Mouse (Mus musculus) adipocyte (in vitro differentiated cells): ENCODE data around the gene Nav1.

Source experiments
- DNase-seq: peaks from one replicate; pipeline ENCODE4 v3.0.0-alpha.2; 2016; ENCODE audit warnings: low spot score

Gene Nav1

DNA sequence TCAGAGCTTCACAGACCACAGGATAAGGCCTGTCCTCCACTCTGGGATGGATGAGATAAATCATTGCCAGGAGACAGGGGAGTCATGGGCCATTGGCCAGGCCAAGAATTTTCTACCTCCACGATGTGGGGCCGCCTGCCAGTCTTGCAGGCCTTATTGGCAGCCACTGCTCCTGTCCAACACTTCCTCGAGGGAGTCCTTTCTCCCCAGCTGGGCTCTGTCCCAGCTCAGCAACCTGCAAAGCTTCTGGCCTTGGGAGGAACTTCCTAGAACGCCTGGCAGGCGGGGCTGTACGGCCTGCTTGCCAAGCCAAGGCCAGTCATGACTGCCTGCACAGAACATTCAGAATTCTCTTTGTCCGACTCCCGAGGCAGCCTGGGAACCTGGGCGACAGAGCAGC lies 58.3 kb downstream of the Nav1 start:
- peak; percentile 92 for DNase-seq

DNA sequence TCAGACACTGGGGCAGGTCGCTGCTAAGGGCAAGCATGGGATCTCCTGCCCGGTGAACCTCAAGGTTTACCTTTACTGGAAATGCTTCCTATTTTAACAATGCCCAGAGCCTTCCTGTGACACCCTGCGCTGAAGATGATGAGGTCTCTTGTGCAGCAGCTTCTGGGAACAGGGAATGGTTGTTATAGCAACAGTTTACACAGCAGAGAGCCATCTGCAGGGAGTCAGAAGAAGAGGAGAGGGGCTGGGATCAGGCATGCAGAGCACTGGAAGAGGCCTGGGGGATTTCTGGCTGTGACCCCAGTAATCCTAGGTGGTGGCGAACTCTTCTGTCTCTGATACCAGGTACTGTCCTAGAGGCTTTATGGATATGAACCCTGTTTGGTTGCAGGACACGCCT lies 61.0 kb downstream of the Nav1 start:
- no peak for DNase-seq

DNA sequence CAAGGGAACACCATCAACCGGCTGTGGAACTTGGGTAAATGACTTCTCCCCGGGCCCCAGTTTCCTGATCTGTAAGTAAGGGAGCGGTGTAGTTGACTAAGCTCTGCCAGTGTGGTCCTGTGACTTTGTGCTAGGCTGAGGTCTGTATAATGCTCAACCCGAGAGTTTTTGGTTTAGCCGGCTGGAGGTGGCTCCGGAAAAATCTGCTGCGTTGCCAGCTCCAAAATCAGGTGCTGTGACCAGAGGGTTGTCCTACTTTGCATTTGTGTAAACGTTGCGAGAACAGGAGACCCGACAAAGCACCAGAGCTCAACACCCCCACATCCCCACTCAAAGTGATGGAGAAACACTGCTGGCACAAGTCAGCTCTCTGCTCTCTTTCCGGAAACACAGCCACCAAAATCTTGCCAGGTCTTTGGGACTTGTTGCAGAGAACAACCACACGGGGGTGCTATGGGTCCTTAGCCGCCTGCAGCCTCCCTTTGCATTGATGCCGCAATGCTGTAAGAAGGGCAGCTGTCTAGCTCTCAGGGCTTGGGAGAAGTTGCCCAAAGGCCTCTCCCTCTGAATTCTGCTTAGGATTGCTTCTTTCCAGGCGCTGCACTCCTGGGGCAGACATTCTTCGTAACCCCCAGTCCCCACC lies 62.5 kb downstream of the Nav1 start:
- peak; percentile 95 for DNase-seq

DNA sequence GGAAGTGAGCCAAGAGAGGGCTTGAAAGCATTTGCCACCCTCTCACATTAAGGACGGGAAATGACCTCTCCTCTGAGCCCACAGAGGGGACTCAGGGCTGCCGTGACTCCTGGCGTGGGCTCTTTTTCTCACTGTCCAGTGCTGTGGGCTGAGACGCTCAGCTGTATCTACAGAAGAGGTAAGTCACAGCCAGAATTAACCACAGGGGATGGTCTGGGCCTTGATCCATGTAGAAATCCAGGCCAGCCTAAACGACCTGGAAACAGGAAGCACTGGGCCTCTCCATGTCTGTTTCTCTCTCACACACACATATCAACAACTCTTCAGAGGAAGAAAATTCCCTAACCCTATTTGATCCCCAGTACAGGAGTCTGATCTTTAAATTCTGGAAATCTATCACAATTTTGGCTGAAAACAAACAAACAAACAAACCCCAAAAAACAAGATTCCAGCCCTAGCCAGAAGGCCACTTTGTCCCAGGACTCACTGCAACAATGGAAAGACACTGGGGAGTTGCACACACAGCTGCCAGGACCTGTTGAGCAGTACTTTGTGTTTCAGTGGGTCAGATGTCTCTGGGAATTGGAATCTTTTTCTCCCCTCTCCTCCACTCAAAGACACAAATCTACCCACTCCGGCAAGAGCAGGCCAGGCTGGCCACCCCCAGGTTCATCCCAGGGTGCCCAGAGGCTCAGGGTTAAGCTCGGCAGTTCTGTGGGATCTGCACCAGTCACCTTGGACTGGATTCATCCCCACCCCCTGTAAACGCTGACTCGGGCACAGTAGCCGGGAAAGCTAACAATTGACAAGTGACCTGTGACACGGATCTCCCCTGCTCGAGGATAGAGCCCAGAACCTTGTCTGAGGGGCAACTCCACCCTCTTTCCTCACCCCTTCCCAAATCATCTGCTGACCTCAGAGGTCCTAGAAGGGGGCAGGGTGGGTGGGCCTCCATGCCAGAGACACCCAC lies 64.0 kb downstream of the Nav1 start:
- DNase-seq, result peak; percentile 92

DNA sequence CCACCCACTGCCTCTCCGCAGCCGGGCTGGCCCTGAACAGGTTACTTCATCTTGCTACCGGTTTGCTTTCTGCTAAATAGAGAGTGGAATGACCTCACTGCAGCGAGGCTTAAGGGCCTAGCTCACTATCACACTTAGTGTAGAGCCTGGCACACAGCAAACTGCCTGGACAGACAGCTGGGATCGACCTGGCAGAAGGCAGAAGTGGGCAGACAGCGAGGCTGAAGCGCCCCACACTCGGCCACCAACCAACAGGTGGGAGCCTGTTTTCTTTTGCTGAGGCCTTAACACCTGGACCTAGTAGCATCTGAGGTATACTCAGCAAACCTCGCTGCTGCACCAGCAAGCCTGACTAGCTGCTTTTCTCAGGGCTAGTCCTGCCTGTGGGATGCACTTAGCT lies 65.0 kb downstream of the Nav1 start:
- DNase-seq, result no peak

DNA sequence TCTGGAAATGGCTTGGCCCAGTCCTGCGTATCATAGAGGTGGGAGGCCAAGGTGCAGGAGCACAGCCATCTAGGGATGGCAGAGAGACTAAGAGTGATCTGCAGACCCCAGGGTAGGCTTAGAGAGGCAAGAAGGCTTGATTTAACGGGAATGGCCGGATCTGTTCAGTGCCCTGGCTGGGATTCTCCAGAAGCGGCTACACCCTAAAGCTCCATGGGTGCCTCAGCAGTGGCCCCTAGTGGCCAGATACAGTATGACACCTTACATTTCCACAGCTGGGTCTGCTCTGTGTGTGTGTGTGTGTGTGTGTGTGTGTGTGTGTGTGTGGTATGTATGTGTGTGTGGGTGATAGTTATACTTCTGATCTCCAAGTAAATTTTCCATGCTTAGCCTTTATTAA lies 66.8 kb downstream of the Nav1 start:
- DNase-seq, result peak; percentile 97

DNA sequence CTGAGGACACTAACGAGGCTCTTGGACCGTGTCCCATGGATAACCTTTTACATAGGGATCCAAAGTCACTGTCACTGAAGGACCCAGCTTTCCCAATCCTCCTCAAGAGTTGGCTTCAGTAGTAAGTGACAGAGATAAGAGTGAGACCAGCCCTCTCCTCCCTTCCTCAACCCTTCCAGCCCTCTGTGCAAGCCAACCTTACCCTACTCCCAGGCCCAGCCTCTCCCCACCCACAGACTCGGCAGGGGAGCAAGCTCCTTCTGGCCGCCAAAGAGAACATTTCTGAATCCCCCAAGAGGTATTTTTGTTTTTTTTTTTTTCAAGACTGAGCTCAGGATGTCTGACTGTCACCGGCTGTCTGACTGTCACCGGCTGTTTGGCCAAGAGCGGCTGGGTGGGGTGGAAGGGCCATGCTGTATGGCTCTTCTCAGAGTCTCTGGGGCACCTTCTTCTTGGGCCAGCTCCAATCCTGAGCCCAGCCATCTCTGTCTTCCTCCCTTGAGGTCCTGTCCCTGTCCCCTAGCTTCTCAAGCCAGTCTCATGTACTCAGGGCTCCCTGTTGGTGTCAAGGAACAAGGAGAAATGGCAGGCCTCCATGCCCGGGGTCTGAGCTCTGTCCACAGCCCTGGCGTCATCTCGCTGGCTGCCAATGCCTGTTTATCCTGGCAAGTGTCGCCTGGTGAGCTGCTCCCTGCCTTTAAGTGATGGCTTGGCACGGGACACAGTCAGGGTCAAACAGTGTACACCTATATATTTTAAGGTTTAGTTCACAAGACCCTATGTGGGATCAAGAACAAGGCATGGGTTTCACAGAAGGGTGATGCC lies 68.4 kb downstream of the Nav1 start:
- peak; percentile 90 for DNase-seq

DNA sequence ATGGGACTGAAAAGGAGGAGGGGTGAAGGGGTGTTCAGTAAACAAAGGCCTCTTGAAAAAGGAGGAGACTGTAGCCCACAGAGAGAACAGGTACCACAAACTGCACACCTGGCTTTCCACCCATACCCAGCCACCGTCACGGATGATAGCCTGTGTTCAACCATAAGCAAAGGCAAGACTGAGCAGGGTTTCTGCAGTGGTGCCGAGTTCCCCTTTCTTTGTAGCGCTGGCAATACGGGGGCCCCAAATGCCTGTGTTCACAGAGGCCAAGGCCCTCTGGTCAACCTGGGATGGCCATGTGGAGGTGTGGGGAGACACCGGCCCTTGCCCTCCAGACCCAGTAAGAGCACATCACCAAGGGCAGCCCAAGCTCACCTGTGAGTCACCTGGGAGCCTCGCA lies 70.3 kb downstream of the Nav1 start:
- no peak for DNase-seq

DNA sequence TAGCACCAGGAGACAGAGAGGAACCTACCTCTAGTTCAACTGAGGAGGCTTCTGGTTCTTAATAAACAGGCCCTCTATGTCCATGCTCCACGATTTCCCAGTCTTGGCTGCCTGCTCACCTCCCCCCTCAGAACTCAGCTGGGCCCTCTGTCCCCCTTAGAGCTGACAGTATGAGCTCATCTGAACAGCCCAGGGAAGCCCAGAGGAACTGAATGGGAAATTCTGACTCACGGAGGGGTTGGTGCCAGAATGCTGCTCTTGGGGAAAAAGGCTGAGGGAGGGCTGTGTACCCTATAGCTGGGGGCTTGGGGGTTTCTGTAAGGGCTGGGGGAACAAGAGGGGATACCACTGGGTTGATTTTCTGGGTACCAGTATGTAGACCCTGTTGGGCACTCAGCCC lies 70.8 kb downstream of the Nav1 start:
- DNase-seq, result peak; percentile 68

DNA sequence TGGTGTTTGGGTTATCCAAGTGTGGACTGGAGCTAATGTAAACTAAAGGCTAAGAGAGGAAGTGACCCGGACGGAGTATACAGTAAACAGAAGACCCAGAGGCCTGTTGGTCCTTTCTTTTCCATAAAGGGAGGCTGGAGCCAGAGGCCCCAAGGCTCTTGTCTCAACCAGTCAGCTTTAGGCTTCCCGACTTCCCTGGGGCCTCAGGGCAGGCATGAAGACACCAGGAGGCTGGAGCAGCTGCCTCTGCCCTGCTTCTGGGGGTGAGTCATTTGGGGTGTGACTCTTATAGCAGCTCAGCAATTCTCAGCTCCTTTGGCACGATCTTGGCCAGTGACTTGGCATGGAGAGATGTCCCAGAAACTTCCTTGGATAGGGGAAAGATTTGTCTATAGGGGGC lies 71.8 kb downstream of the Nav1 start:
- DNase-seq, result peak; percentile 95

DNA sequence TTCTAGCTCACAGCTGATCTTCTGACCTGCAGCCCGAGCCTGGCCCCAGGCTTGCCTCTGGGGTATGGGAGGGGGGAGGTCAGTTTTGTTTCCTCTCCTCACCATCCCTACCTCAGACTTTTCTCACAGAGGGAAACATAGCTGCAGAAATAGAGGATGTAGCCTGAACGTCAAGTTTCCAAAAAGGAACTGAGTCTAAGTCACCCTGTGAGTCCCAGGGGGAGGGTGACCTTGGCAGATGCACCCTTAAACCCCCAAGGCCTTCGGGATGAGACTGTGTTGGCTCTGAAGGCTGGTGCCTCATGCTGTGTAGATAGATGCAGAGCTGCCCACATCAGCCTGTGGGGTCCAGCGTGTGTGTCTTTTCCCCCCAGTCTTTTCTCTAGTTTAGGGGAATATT lies 72.3 kb downstream of the Nav1 start:
- DNase-seq, result no peak

DNA sequence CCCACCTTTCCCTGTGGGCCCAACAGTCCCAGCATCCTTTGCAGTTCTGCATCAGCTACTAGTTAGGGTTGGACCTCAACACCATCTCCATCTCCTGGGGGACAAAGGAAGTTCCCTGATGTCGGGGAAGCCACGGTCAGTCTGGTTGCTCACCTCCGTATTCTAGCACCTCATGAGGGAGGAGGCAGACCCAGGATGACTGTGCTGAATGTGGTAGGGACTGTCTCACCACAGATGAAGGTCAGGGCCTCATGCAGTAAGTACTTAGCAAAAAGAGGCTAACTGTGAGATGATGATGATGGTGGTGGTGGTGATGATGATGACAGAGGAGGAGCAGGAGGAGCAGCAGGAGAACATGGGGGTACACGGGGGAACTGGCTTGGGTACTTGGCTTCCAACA lies 73.0 kb downstream of the Nav1 start:
- no peak for DNase-seq

DNA sequence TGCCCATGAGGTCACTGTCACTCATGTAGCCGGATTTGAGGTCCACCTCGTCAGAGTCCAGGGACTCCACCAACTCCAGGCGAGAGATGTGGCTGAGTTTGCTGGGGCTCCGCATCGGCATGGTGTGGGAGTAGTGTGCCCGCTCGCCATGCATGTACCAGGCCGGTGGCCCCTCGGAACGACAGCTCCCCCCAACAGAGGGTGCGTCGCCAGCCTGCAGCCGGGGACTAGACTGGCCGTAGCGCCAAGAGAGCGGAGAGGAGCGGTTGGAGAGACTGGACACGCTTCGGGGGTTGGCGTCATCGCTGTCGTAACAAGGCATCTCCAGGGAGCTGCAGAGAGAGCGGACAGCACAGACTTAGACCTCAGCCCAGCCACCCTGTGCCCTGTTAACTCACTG lies 74.7 kb downstream of the Nav1 start:
- no peak for DNase-seq

DNA sequence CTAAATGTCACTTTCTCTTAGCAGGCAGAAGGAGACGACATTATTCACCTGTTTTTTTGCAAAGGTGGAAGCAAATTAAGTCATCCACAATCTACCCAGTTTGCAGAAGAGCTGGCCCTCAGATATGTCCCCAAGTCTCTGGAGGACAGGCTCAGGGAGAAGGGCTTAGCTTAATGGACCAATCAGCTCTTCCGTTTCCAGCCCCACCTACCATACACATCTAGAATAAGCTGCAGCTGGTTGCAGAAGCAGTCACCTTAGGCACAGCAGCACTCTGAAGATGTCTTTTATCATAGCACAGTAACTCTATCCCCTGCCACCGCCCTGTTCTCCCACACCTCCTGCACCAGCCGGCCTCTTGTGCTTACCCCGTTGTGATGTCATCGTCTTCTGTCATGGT lies 75.1 kb downstream of the Nav1 start:
- DNase-seq, result no peak

DNA sequence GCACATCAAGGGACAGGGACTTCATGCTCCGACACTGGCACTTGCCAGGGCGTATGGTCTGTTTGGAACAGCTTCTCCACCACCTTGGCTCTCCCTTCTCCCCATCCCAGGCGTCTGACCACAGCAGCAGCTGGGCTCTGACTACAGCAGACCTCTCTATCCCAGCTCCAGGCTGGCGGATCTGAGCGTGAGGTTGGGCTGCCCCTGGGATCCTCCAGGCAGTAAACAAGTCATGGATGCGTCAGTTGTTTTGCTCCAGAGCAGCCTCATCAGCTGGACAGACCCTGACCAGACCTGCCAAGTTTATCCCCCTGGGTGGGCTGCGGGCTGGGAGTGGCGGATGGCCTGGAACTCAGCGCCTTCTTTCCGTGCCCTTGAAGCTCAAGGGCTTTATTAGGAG lies 76.0 kb downstream of the Nav1 start:
- no peak for DNase-seq

DNA sequence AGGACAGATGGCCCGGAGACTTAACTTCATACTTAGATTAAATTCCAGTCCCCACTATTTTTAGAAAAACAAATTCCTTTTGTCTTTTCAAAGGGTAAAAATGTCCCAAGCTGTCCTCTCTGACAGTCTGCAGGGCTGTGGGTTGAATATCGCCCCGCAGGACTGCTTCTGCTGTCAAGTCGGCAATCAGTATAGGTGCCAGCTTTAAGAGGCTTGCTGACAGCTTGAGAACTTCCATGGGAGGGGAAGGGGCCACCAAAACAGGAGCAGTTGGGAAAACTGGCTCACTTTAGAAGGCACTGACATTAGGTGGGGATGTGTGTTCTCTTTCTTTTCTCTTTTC lies 82.6 kb downstream of the Nav1 start:
- no peak for DNase-seq

DNA sequence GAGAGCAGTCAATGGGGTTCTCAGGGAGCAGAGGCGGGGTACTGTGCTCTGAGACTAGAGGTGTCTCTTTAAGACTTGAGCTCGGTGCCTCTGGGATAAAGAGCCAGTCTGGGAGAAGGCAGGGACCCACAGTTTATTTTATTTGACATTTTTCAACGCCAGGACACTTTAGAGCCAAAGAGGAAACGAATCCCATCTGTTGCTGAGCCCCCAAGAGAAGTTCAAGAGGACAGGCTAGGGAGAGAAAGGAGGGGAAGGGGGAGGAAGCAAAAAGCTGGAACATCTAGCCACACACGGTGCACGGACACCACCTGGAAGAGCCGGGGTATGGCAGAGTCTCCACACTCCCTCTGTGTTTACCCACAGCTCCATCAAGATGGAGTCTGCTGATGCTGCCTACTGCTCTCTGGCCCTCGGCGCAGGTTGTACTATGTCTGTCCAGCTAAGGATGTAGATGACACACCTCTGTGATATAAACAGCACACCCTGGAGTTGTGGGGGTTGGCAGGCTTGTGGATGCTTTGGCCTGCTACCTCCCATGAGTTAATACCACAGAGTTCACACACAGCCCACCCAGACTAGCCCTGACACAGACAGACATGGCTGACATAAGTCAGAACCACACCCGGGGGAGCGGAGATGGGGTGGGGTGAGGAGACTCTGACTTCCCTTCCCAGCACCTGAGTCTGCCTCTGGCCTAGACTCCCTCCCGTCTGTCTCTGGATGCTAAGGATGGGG lies 83.1 kb downstream of the Nav1 start:
- no peak for DNase-seq

DNA sequence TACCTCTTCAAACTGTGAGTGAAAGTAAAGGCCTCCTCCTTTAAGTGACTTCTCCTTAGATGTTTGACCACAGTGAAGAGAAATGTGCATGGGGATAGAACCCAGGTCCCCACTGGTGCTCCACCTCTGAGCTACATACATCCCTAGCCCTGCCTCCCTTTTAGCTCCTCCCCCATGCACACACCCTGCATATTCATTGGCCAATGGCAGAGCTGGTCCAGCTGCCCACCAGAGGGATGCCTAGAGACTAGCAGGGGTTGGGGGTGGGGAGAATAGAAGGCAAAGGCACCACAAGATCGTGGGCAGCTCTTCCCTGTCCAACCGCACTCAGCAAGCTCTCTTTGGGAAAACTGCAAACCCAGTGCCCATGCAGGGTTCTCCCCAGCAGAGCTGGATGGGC lies 83.8 kb downstream of the Nav1 start:
- no peak for DNase-seq

DNA sequence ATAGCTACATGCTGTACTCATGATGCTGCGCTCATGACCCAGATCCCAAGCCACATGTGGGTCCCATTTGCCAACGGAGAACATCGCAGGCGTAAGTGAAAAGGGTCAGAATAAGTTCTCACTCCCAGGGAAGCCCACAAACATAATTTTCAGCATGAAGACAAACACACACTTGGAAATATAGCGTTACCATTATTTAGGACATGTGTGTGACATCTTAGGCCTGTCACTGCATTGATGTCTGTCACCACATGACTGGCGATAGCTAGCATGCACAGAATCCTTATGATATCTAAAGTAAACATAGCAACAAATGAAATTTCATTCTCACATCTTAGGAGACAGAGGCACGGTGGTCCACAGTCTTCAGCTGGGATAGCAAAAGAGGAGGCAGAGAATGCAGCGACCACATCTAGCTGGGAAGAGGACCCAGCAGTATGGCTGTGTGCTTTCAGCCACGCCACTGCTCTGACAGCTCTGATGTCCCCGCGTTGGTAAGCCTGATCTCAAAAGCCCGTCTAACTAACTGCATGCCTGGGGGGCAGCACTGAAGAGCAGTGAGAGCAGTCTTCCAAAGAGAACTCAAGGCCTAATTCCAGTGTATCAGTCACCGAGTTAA lies 86.4 kb downstream of the Nav1 start:
- DNase-seq, result no peak

DNA sequence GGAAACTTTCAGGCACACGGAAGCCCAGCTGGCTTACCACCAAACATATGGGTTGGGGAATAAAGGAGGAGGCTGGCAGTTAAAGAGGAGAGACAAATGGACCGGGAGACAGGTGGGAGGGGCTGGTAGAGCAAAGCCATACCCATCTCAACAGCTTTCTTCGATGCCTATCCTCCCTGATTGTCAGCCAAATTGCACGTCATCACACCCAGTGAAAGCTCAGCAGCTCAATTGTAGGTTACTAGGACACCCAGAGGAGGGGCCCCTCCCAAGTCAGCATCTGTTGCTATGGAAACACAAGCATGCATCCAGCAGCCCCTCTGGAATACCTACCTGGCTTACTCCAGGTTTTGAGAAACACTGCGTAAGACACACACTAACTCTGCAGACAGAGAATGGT lies 88.4 kb downstream of the Nav1 start:
- no peak for DNase-seq

DNA sequence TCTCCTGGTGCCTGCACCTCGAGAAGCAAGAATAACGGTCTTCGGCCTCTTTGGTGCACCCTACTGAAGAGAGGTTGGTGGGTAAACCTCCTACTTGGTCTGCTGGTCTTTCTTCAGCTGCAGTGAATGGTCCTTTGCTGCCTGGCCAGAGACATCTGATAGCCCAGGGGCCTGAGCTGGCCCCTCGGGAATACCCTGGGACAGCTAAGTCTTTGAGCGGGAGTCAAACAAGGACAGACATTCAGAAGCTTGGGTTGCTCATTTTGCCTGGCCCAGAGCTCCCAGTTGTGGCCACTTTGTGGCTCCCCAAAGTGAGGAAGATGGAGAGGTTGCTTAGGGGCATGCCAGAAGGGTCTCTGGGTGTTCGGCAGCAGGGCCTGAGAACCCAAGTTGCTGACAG lies 89.6 kb downstream of the Nav1 start:
- DNase-seq, result no peak
